Mouse (Mus musculus) liver (tissue): ENCODE measurements at regions not wholly inside any gene's neighbourhood (a gene's known extent, or its start where the extent isn't known, plus 50 kb on each side); places are given as distances from the start of the nearest gene placed in this dataset.

Experiments
- DNase-seq: peaks from one replicate; pipeline ENCODE4 v3.0.0-alpha.2; 2020; ENCODE audit warnings: mixed read lengths

DNA sequence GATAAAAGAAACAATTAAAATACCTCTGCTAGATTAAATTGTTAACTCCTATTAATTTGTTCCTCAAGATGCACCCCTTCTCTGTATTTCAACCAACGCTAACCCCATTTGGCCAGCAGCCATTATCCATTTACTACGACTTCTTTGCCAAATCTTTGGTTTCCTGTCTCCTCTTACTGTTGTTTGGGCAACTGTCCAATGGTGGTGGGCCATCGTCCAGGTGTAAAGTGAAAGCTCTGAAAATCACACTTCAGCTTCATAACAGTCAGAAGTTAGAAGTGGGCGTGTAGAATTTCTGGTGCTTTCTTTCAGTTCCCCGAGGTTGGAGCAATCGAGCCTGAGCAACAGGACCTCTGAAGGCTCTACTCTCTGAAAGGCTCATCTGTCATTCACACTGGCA, 66.8 kb upstream of the Zbtb20 start:
- no peak for DNase-seq

DNA sequence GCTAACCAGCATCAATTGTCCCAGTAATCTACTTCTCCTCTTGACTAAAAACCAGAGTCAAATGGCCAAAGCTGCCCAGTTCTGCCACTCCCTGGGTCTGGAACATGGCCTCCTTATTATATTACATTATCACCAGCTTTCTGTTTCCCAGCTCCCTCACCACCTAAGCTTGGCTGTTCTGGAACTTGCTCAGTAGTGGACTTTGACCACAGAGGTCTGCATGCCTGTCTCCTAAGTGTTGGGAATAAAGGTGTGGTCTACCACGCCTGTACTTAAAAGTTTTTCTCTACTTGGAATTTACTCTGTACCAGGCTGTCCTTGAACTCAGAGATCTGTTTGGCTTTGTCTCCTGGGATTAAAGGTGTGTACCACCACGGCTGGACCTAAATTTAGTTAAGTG, 68.1 kb upstream of the Zbtb20 start:
- no peak for DNase-seq

DNA sequence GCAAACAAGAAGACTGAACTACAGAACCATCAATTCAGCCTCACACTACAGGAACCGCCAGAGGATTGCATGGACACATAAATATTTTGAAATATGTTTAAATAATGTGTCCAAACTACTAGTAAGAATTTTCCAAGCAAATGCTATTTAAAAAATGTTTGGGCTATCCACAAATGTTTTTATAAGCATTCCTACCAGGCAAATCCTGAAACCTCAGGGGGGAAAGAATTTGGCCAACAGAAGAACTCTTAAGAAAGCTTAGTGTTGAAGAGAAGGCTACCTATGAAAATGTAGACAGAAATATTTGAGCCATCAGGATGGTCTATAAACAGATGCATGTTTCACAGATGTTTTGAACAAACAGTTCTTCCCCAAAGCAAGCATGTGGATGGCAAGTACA, 72.1 kb upstream of the Zbtb20 start:
- no peak for DNase-seq

DNA sequence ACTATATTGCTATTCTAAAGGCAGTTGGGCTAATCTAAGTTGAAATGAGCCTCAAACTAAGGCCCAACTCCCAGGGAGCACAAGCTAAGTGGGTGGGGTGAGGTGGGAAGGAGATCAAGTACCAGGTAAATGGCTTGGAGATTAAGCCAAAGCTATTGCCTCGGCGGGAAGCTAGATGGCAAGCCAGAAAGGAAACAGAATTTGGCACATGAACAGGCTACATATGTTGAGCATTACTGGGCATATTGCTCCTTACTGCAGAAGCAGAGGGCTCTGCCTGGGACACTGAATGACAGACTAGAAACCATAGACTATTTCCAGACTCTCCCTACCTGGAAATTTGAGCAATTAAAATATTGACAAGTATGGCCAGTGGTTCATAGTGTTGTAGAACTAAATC, 83.1 kb upstream of the Zbtb20 start:
- no peak for DNase-seq

DNA sequence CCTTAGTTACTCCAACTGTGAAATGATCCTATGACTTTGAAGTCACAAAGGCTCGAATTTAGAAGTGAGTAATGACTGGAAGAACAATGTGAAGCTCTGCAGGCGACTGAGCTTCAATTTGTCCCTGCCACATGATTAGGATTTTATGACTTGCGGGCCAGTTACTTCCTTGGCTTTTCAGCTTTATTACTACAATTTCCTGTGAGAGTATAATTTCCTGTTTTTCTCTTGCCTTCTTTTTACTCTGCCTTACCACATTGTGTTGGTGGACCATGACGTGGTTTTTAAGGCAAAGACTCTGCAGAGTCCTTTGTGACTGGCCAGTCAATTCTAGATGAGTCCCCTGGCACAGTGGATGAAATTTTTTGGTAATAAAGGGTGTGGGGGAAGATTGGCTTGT, 91.0 kb upstream of the Zbtb20 start:
- DNase-seq, result no peak

DNA sequence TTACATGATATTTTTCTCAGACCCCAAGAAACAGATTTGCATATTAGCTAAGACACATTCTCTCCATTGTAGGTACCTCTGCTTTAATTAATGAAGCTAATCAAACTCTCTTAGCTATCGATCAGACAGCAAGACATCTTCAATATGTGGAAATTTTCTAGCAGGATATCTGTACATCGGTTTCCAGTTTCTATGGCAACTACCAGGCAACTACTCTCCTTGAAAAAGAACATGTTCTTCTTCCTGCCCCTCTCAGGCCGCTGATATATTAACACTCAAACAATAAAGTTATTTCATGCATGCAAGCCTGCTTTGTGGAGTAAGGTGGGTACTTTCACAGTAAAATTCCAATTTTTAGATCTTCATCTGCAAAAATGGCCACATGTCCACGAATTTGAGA, 91.7 kb upstream of the Zbtb20 start:
- no peak for DNase-seq

DNA sequence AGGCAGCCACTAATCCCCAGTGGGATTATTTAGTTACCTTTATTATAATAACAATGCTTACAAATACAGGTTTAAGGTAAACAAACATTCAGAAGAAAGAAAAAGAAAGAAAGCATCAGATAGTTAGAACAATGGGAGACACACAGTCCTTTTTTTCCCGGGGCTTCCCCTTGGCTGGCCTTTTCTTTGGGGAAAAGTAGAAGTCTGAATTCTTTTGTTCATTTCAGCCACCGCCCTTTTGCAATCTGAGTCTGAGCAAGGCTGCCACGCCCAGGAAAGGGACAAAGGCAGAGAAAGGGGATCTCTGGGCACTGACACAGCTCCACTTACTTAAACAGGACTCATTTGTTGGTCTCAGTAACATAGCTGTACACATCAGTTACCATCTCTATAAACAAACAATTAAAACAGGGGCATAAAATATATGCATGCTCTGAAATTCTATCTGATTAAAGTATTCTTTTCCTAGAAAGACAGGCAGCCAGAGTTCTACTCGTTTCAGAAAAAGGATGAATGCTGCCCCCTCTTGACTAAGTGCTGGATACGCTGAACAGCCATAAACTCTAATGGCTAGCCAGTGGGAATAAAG, 93.5 kb upstream of the Zbtb20 start:
- no peak for DNase-seq

DNA sequence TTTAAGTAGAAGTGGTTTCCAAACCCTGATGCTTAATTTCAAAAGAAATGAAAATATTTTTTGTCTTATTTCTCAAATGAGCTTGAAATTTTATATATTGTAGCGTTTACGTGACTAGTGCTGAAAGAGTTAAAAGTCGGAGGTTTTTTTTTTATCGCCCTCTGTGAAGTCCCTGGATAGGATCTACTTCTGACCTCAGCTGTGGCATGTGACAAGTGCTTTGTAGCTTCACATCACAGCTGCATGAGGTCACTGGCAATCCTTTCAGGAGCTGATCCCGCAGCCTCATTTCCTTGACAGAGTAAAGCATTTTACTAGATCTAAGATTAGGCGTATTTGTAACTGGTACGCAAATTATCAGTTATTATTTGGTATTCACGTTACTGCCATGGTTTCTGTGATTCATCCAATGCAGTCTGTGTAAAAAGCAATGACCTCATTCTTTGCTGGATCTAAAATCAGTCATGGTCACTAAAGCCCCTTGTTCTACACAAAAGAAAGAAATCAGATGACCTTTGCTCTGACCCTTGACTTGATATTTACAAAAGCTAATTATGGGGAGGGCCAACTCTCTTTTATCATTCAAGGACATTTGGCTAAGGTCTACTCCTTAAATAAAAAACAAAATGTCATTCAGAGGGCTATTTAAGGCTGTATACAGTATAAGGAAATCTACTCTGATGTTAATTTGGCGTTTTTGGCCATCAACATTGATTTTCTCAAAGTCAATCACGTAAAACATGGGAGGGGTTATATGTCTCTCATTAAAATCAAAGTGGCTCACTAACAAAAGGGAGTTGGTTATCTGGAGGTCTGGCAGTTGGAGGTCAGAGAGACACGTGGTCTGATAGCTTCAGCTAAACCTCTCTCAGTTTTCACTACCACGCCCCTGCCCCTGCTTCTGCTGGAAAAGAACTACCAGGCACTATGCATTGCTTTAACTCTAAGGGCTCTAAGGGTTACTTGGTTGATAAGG, 94.3 kb upstream of the Zbtb20 start:
- peak; percentile 13 for DNase-seq

DNA sequence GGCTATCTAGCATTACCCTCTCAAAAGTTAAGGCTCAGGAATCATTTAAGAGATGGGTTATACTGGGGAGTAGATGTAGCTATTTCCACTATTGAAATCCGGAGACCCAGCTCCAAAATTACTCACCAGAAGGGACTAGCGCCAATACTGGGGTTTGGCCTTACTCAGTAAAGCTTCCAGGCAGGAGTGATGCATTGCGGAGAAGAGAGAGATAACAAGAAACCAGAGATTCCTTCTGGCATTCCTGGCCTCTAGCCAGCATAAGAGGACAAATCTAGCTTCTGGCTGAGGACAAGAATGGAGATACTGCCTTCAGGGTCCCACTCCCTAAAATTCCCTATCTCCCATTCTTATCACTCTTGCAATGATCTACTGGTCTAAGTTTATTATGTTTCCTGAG, 95.7 kb upstream of the Zbtb20 start:
- DNase-seq, result no peak

DNA sequence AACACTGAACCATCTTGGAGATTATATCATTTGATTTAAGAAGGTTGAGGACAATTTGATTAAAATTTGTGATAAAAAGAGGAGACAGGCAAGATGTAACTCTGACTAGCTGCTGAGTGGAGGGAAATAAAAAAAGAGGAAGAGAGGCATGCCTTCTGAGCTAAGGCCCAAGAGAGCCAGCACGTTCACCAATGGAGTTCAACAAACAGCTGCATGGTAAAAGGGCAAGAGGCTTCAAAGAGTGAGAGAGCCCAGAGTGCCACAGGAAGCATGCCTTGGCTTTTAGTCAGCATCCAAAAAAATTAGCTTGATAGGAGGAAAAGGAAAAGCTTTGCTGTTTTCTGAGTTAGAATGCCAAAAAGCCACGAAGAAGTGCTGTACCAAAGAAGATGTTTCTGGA, 103.0 kb upstream of the Zbtb20 start:
- DNase-seq, result no peak

DNA sequence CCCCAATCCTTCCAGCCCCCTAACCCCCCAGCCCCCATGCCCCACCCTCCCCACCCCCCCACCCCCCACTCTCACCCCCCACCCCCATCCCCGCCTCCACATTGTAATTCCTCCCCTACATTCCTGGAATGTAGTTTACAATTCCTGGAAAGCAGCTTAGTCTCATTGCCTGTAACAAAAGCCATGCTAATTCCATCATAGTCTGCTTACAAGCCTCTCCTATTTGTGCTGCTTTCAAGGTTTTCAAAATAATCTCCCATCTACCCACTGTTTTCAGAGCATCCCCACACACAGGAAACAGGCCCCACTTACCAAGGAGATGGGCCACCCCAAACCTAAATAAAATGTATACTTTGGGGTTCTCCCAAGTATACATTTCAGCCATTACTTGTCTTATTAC, 105.5 kb upstream of the Zbtb20 start:
- DNase-seq, result no peak

DNA sequence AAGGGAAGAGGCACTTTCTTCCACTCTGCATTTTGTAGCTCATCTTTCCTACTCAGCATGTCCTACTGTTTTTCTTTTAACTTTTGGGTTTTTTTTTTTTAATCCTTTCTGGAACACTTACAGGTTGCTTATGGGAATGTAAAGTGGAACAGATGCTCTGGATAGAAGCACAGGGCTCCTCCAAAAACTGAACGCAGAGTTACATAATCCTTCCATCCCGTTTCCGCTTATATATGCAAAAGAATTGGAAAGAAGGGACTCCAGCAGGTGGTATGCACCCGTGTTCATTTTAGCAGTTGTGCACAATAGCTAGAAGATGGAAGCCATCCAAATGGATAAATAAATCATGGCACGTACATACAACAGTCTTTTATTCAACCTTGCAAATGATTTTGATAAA, 127.0 kb upstream of the Zbtb20 start:
- no peak for DNase-seq

DNA sequence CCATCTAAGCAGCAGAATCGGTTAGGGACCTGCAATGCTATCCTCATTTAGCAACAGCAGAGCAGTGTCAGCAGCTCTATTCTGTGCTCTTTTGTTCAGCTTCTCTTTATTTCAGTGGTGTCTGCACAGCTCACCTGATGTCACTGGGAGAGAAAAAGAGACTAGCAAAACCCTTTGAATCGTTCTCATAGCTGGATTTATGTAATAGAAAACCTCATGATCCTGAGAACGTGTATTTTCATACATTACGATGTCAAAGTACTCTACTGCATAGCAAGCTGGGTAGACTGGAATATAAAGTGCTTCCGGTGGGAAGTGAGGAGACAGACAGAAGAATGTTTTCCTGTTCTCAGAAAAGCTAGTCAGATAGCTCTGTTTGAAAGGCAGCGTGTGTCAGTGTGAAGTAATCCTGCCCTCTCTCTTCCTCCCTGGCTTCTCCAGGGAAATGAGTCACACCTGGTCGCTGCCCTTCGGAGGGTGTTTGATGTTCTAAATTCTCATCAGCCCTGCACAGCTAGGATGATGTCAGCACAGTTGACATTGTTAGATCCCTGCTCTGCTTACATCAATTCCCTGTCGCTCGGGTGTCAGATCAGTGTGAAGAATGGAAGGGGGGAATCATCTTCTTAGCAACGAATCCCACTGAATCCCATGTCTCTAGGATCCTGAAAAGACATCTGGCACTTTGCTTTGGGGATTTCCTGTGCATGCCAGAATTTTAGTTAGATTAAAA, 129.6 kb upstream of the Zbtb20 start:
- no peak for DNase-seq

DNA sequence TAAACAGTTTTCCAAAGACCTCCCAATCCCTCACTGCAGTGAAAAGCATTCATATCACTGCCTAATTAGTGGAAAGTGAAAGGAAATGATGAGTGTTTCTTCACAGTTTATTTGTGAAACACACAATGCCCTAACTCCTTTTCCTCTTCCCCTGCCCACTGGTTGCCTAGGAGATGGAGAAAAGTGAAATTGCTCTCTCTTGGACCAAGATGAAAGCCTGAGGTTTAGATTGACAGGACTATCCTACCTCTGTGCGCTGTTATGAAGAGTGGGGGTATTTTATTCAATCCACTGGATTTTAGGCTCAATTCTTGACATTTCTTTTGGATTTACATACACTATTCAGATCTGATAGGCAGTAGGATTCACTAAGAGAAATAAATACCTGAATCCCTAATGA, 132.1 kb upstream of the Zbtb20 start:
- no peak for DNase-seq

DNA sequence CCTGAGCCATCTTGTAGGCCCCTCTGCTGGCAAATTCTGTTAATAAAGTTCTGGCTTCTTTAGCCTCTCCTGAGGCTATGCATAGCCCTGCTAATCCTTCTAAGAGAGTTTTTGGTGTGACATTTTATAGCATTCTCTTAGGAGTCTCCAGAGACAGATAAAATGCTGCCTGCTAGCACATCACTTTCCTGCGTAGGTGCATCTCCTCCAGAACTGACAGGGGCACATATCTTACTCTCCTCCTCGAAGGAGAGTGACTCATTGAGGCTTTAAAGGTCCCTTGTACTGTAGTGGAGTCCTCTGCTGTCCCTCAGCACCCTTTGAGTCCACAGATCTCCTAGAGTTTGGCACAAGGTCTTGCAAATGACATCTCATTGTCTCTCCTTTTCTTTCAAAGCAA, 132.6 kb upstream of the Zbtb20 start:
- DNase-seq, result no peak

DNA sequence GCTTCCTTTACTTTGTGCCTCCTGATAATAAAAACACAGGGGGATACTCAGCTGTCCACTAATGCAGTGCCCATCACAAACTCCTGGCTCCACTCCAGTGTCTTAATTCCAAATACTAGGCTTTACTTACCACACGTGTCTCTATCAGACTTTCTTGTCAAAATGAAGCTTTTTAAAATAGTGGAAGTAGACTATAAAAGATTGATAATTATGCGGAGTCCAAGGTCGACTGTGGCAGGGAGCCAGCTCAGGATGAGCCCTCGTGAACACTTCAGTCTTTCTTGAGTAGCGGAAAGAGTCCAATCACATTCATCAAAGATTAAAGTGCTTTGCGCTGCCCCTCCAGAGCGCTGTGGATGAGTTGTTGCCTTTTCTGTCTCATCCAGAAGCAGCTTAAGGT, 147.9 kb upstream of the Zbtb20 start:
- no peak for DNase-seq

DNA sequence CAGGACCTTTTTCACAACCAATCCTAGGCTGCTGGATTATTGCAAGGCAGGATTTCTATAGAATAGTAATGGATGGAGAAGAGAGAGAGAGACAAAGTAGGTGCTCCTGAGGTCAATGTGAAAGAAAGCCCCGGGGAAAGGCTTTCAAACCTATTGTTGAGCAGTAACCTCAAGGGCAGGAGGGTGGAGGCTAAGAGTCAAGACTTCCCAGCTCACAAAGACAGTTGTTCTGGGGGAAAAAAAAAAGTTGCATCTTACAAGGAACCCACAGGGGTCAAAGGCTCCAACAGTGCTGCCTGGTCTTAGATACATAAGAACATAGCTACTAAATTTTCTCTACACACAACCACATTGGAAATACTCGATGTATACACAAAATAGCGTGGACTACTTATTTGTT, 155.8 kb upstream of the Zbtb20 start:
- no peak for DNase-seq

DNA sequence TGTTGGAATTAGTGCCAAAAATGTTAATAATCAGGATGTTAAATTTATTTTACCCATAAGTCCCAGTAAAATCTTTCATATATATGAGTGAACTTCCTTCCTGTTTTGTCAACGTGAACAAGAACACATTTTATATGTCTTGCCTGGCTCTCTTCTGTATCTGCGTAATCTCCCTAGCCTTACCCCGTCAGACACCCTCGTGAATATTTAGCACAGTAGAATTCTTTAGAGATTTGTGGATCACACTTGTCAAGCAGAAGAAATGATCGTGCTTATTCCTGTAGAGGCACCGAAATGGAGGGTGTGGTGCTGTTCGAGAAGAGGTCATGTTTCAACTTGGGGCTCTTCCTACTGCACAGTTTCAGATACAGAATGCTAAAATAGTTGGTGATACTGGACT, 157.2 kb upstream of the Zbtb20 start:
- no peak for DNase-seq

DNA sequence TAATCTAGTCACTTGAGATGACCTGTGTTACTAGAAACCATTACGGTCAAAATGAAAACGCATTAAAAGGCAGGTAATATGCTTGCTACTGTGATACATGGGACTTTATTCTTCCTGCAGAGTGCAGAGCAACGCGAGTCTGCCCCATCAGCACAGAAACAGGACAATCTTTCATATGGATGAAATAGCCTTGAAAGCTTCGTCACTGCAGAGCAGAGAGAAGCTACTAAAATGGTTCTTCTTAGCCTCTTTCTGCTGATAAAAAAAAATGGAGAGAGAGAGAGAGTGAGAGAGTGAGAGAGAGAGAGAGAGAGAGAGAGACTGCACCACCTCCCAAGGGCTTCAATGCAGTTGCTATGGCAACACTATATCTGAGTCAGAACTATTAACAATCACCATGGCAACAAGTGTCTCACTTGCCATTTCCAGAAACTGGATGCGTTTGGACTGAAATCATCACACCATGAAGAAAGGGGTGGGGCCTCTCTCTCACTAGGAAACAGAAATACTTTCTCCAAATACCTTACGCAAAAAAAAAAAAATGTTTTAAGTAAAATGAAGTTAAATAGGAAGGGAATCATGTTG, 157.8 kb upstream of the Zbtb20 start:
- DNase-seq, result no peak

DNA sequence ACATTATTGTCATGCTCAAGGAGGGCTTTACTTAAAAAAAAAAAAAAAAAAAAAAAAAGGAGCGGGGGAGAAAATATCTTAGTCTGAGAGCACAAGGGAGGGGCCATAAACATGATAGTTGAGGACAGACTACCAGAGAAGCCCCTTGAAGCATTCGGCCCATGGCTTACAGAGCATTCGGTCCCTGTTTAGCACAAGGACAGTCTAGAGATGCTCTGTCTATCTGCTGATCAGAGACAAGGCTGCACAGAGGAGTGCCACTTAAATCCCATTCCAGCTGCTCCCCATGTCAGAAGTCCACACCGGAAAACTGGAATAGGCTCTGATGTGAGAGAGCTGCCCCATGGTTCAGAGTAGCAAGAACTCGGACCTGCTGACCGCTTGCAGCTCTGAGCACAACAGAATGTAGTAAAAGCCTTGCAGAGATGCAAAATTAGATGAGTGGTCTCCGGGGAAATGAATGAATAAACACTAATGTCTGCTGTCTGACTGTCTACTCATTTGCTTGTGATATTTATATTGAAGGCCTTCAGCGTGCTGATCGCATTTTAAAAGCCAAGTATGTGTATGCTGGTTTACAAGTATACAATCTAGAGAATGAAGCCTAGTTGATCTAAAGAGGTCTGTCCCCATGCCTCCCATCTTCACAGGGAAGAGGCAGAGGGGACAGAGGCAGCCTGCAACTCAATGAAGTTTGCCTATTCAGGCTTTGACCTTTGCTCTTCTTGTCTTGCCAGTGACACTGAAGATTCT, 158.4 kb upstream of the Zbtb20 start:
- DNase-seq, result no peak

DNA sequence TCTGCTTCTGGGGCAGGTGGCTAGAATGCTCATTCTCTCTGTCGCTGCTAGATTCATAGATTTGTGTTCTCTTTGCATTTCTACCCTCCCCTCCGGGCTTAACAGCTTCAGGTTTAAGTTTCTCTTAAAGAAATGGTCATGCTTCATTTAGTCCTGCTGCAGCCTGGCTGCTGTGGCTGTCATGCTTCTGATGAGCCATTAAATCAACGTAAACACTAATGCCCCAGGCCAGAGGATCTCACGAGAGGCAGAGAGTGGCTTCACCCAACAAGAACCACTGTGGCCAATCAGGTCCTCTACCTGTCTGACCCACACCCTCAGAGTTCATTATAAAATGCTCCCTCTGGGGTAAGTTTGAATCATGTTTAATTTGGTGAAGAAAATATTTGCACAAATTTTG, 173.0 kb upstream of the Zbtb20 start:
- no peak for DNase-seq

DNA sequence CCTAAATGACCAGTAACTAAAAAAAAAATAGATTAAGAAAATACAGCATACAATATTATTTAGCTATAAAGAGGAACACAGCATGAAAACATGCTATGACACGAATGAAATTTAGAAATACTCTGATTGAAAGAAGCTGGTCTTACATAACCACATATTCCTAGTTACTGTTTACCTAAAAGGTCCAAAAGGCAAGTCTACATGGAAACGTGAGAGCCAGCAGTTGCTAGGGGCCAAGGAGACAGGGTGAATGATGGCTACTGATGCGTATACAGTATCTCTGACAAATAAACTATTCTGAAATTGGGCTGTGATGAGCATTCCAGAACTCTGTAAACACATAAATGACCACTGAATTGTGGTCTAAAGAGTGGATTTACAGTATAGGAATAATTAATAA, 194.5 kb upstream of the Zbtb20 start:
- no peak for DNase-seq

DNA sequence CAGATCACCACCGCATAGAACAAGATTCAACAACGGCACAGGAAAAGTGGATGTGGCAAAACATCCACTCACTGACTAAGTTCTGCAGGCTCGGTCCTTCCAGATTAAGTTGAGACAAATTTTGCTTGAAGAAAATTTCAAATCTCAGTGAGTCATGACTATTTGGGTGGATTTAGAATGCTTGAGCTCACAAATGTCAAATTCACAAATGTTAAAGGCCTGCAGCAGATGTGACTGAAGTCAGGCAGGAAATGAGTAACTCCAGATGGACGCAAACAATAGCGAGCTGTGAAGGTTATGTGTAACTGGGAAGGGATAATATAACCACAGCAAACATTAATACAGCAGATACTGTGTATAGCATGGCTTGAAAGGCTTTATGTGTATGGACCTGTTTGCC, 198.5 kb upstream of the Zbtb20 start:
- no peak for DNase-seq
